Mouse (Mus musculus) CH12.LX (cell line): ENCODE measurements around the gene Gm10638.

Experiments used
- CTCF ChIP-seq, 2 experiments: IDR thresholded peaks in 1 of 2; conservative IDR thresholded peaks in 1 of 2; 2 replicates each; pipeline ENCODE4 v1.5.1; 2011 to 2012; ENCODE audit warnings: low read depth in 2 of 2, low read length in 2 of 2, improper control_type of control experiment in 1 of 2, inconsistent platforms in 1 of 2, mild to moderate bottlenecking in 1 of 2, moderate library complexity in 1 of 2
- POLR2A ChIP-seq: IDR thresholded peaks from 2 replicates; pipeline ENCODE4 v1.6.1; 2011; ENCODE audit warnings: low read depth, mild to moderate bottlenecking, improper control_type of control experiment, low read length

GRCm38 (mm10) chr8:86759090-86759491, 13.6 kb downstream of the Gm10638 start:
- TF ChIP-seq POLR2A (no peak), CTCF (conservative IDR thresholded peaks at IDR 0.05 in 1 of 2, IDR thresholded peaks at IDR 0.05 in 1 of 2; ENCODE audit: low read depth in 2 of 2, low read length in 2 of 2) (no peak)
